Mouse (Mus musculus) layer of hippocampus, adult 2 months (tissue): ENCODE measurements around the gene Itga2. TPM values are rescaled to one million over a fixed set of nuclear protein-coding genes. Genes with fewer than 3 reads are reported as not detected.
A peak's percentile ranks its signal among the peaks of the same experiment; 100 is the strongest.

Source experiments
- DNase-seq, 2 experiments: peaks; one replicate each; pipeline ENCODE4 v3.0.0; 2022; ENCODE audit warnings: low spot score in 2 of 2
- H3K27ac ChIP-seq: fragments of 200-600 bp; 2 replicates; pipeline ENCODE4 v1.8.1; 2022
- H3K4me3 ChIP-seq: fragments of 200-600 bp; 2 replicates; pipeline ENCODE4 v1.8.1; 2022; ENCODE audit warnings: mild to moderate bottlenecking
- CTCF ChIP-seq: fragments of 200-600 bp; conservative IDR thresholded peaks from 2 replicates; pipeline ENCODE4 v1.8.1; 2022; ENCODE audit warnings: antibody characterized with exemption, mild to moderate bottlenecking, moderate library complexity
- long read RNA-seq, 2 experiments: library from polyadenylated mRNA; stranded (forward); transcript quantifications; one replicate each; pipeline ENCODE4 v2.0.0; 2021; ENCODE audit warnings: borderline mapping rate in 2 of 2
- total RNA-seq, 2 experiments: library from RNA; stranded (reverse); gene quantifications; 2 replicates each; pipeline ENCODE4 v1.2.3; 2021

Itga2 gene
- under 1 TPM in 1 of 2 experiments, not detected in 1; 0.31 TPM for total RNA-seq
- long read RNA-seq, experiment 1, partial matches to known transcripts, result 0 of 1 reads
- long read RNA-seq, experiment 1, other reads (novel, unspliced or antisense), result 1 of 1 reads
- long read RNA-seq, experiment 2, result 0 reads

GRCm38 (mm10) chr13:114931775-114932294 is at the start of gene Itga2:
Itga2 (minus strand) TSS chr13:114932100.
- DNase-seq, result no peak
- peak; percentile 66 for TF ChIP-seq CTCF
- H3K27ac ChIP-seq, result no peak within 1 kb of the TSS
- H3K4me3 ChIP-seq, result peak within 1 kb of the TSS; percentile 49

- DNase-seq, result no peak
- peak; percentile 64 for TF ChIP-seq CTCF
- no peak overlapping the region for H3K27ac ChIP-seq
These were observed 49.0 kb upstream of the Itga2 start for GRCm38 (mm10) chr13:114980831-114981419.

GRCm38 (mm10) chr13:114974484-114975042 is 42.7 kb upstream of the Itga2 start:
- Histone ChIP-seq H3K27ac (no peak overlapping the region), H3K4me3 (no peak overlapping the region)
- TF ChIP-seq CTCF, result no peak
- DNase-seq, result no peak

More at GRCm38 (mm10) chr13:114980831-114981419, 49.0 kb upstream of the Itga2 start:
- H3K4me3 ChIP-seq, result no peak overlapping the region

- H3K27ac ChIP-seq, result no peak overlapping the region
- DNase-seq, result no peak
- H3K4me3 ChIP-seq, result no peak overlapping the region
- TF ChIP-seq CTCF, result no peak
These were observed 40.0 kb upstream of the Itga2 start for GRCm38 (mm10) chr13:114971905-114972304.

- no peak overlapping the region for H3K27ac ChIP-seq
- no peak overlapping the region for H3K4me3 ChIP-seq
- TF ChIP-seq CTCF, result peak; percentile 97
- DNase-seq, result peak; percentile 76 to 84
These were observed 32.3 kb upstream of the Itga2 start for GRCm38 (mm10) chr13:114964233-114964632.

- H3K4me3 ChIP-seq, result no peak overlapping the region
- DNase-seq, result no peak
- no peak overlapping the region for H3K27ac ChIP-seq
- TF ChIP-seq CTCF, result no peak
These were observed 22.6 kb upstream of the Itga2 start for GRCm38 (mm10) chr13:114954516-114954915.

GRCm38 (mm10) chr13:114933541-114933940 is 1.6 kb upstream of the Itga2 start:
- no peak for DNase-seq
- Histone ChIP-seq H3K4me3 (no peak overlapping the region), H3K27ac (no peak overlapping the region)
- no peak for TF ChIP-seq CTCF

DNA sequence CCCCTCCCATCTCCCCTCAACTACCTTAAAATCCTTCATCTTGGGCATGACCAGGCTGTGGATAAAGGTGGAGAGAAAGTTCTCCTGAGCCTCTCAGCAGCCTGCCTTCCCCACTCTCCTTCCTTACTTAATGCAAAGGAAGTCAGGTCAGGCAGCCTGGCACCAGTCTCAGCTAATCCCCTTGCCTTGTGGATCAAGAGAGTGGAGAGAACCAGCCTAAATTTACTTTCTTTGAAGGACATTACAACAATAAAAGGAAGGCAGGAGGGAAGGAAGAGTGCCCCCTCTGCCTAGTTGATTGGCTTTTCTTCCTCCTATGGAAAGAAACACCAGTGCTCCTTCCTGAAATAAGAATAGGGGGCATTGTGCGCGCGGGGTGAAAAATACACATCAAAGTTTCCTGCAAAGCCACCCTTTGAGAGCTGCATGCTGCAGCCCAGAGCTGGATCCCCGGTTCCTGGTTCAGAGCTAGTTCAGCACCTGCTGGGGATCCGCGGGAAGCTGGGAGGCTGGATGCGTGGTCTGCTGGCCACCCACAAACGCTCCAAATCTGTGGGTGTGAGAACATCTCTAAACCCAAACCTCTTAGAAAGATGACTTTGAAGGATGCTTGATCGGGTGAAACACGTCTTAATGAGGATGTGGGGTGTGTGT is 777 bp downstream of the Itga2 start:
- DNase-seq, result no peak
- Histone ChIP-seq H3K4me3 (peak overlapping the region; percentile 40), H3K27ac (no peak overlapping the region)
- no peak for TF ChIP-seq CTCF

DNA sequence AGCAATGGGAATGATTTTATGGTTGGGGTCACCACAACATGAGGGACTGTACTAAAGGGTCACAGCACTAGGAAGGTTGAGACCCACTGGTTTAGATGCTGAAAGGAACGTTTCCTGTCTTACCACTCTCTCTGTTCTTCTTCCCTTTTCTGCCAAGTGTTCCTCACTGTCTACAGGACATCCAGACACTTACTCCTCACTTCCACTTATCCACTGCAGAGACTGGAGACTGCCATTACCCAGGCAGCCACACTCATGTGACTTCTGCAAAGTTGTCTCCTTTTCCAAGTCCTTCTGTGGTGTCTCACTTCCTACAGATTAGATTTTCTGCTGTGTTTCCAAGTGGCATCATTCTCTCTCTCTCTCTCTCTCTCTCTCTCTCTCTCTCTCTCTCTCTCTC is 7.1 kb downstream of the Itga2 start:
- H3K27ac ChIP-seq, result no peak overlapping the region
- DNase-seq, result no peak
- no peak overlapping the region for H3K4me3 ChIP-seq
- no peak for TF ChIP-seq CTCF

GRCm38 (mm10) chr13:114923331-114923730 is 8.6 kb downstream of the Itga2 start:
- Histone ChIP-seq H3K27ac (no peak overlapping the region), H3K4me3 (no peak overlapping the region)
- no peak for DNase-seq
- peak; percentile 18; the same call in 1 of the 2 replicates for TF ChIP-seq CTCF

GRCm38 (mm10) chr13:114915767-114916166 is 16.1 kb downstream of the Itga2 start:
- H3K27ac ChIP-seq, result no peak overlapping the region
- DNase-seq, result no peak
- H3K4me3 ChIP-seq, result no peak overlapping the region
- no peak for TF ChIP-seq CTCF

DNA sequence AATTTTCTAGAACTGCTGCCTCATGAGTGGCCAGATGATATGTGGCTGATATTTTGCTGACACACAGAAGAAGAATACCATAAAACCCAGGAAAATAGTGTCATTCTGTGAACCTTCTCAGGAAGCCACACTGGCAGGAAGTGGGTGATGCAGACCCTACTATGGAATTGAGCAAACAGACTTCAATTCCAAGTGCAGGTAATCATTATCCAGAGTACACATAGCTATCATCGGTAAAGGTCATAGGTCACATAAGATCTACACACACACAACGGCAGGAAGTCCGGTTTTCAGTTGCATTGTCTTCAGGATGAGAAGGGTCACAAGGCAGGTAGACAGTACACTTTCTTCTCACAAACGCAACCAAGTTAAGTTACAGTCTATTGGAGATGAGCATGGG is 16.9 kb downstream of the Itga2 start:
- TF ChIP-seq CTCF, result no peak
- Histone ChIP-seq H3K27ac (no peak overlapping the region), H3K4me3 (no peak overlapping the region)
- no peak for DNase-seq

- no peak overlapping the region for H3K27ac ChIP-seq
- no peak for DNase-seq
- no peak overlapping the region for H3K4me3 ChIP-seq
- no peak for TF ChIP-seq CTCF
These were observed 17.3 kb downstream of the Itga2 start for GRCm38 (mm10) chr13:114914559-114914958.
